Mouse (Mus musculus) E14TG2a.4 (cell line): Measurements from ENCODE around the gene Rasal1.

ENCODE experiments used
- CTCF ChIP-seq: conservative IDR thresholded peaks from 2 replicates; pipeline ENCODE4 v1.5.1; 2014; ENCODE audit warnings: low read length
- NANOG ChIP-seq: IDR thresholded peaks from 2 replicates; pipeline ENCODE4 v1.6.1; 2014; ENCODE audit warnings: borderline replicate concordance, low read length, mixed read lengths
- POU5F1 ChIP-seq: IDR thresholded peaks from 2 replicates; pipeline ENCODE4 v1.6.1; 2014; ENCODE audit warnings: low read length, borderline replicate concordance

GRCm38 (mm10) chr5:120640094-120640493 is 8.5 kb upstream of the Rasal1 start:
- TF ChIP-seq CTCF (no peak), NANOG (no peak), POU5F1 (no peak)
